Mouse (Mus musculus) limb, embryonic 12.5 days (tissue): ENCODE data around the gene Ccdc92. TPM values are rescaled to one million over a fixed set of nuclear protein-coding genes. Genes with fewer than 3 reads are reported as not detected.

Experiments used
- ATAC-seq: fragments of 200-750 bp; cut with Nextera tagmentation; 2 replicates; pipeline ENCODE4 v1.8.0; 2017; ENCODE audit warnings: low read depth, moderate TSS enrichment; ENCODE audit not compliant: insufficient number of reproducible peaks, insufficient read depth, low FRiP score, low TSS enrichment
- H3K27ac ChIP-seq: fragments of 300-500 bp; sonication (generic); 2 replicates; pipeline ENCODE4 v1.5.1; 2016; ENCODE audit warnings: mild to moderate bottlenecking, moderate library complexity
- H3K27me3 ChIP-seq: fragments of 300-500 bp; sonication (generic); 2 replicates; pipeline ENCODE4 v1.6.1; 2016; ENCODE audit warnings: mild to moderate bottlenecking, moderate library complexity
- H3K36me3 ChIP-seq: fragments of 300-500 bp; sonication (generic); 2 replicates; pipeline ENCODE4 v1.6.1; 2016; ENCODE audit warnings: mild to moderate bottlenecking, moderate library complexity
- H3K4me1 ChIP-seq: fragments of 300-500 bp; sonication (generic); replicated peaks from 2 replicates; pipeline ENCODE4 v1.6.1; 2016
- H3K4me2 ChIP-seq: fragments of 300-500 bp; sonication (generic); 2 replicates; pipeline ENCODE4 v1.6.1; 2016; ENCODE audit warnings: mild to moderate bottlenecking, moderate library complexity
- H3K4me3 ChIP-seq: fragments of 300-500 bp; sonication (generic); replicated peaks from 2 replicates; pipeline ENCODE4 v1.5.1; 2016; ENCODE audit warnings: mild to moderate bottlenecking
- H3K9ac ChIP-seq: fragments of 300-500 bp; sonication (generic); replicated peaks from 2 replicates; pipeline ENCODE4 v1.6.1; 2016; ENCODE audit warnings: mild to moderate bottlenecking, moderate library complexity
- H3K9me3 ChIP-seq: fragments of 300-500 bp; sonication (generic); 2 replicates; pipeline ENCODE4 v1.6.1; 2016; ENCODE audit warnings: mild to moderate bottlenecking, moderate library complexity
- WGBS: fragments of 180-500 bp; shearing (Covaris S2); methylation state at CpG from one replicate; pipeline ENCODE4 v1.1.7; 2016; 5-methylcytosine and 5-hydroxymethylcytosine counted together
- polyA plus RNA-seq: library from polyadenylated mRNA; unstranded; fragments of >200 nt; fragmentation: Nextera tagmentation; extraction: Ambion mirVana; gene quantifications from 2 replicates; pipeline ENCODE4 v1.2.1, GENCODE M21; 2016

The Ccdc92 gene
- 7.9 and 8.2 TPM in 2 replicates for polyA plus RNA-seq

GRCm38 (mm10) chr5:124862013-124862866, at the start of gene Ccdc92, which contains the start of gene Zfp664:
TSS of gene Ccdc92 (minus strand) at chr5:124862424.
TSS of gene Zfp664 (plus strand) at chr5:124862691.
- Histone ChIP-seq H3K27ac (peak within 1 kb of the TSS; percentile 97), H3K4me2 (peak within 1 kb of the TSS; percentile 99), H3K4me3 (peak within 1 kb of the TSS; percentile 99), H3K27me3 (peaks cover 27% of the 10 kb centered on the region), H3K9me3 (no peaks in the 10 kb centered on the region), H3K9ac (peak within 1 kb of the TSS; percentile 97), H3K4me1 (peaks cover 18% of the 10 kb centered on the region), H3K36me3 (peaks cover 17% of the 10 kb centered on the region)
- ATAC-seq, result peak; percentile 89
- 1% methylated on average over 72 of the region's 103 CpGs for WGBS

- Histone ChIP-seq H3K27ac (no peak overlapping the region), H3K4me3 (no peak overlapping the region), H3K4me1 (no peaks in the 10 kb centered on the region; the same call in 1 of the 2 replicates), H3K9me3 (no peaks in the 10 kb centered on the region), H3K27me3 (no peaks in the 10 kb centered on the region), H3K4me2 (no peak overlapping the region), H3K9ac (no peak overlapping the region), H3K36me3 (no peaks in the 10 kb centered on the region)
- WGBS, result 29% methylated on average over 5 of the region's 5 CpGs
- no peak for ATAC-seq
Observed at GRCm38 (mm10) chr5:124908860-124909259, 46.6 kb upstream of the Ccdc92 start.

- Histone ChIP-seq H3K4me1 (no peaks in the 10 kb centered on the region), H3K4me3 (no peak overlapping the region), H3K9me3 (no peaks in the 10 kb centered on the region), H3K4me2 (no peak overlapping the region), H3K9ac (no peak overlapping the region), H3K27ac (no peak overlapping the region), H3K27me3 (no peaks in the 10 kb centered on the region), H3K36me3 (no peaks in the 10 kb centered on the region)
- no peak for ATAC-seq
- WGBS, result 60% methylated on average over 13 of the region's 13 CpGs
Observed at GRCm38 (mm10) chr5:124906890-124907289, 44.7 kb upstream of the Ccdc92 start.

- no peak for ATAC-seq
- no peaks in the 10 kb centered on the region for H3K27me3 ChIP-seq
- no peak overlapping the region for H3K9ac ChIP-seq
- no peak overlapping the region for H3K4me2 ChIP-seq
- 84% methylated on average over 4 of the region's 4 CpGs for whole genome bisulfite sequencing
- no peak overlapping the region for H3K27ac ChIP-seq
- no peak overlapping the region for H3K4me3 ChIP-seq
- H3K9me3 ChIP-seq, result no peaks in the 10 kb centered on the region
- H3K36me3 ChIP-seq, result no peaks in the 10 kb centered on the region
- peaks cover 4% of the 10 kb centered on the region for H3K4me1 ChIP-seq
Observed at GRCm38 (mm10) chr5:124903852-124904251, 41.6 kb upstream of the Ccdc92 start.

- Histone ChIP-seq H3K9ac (no peak overlapping the region), H3K36me3 (no peaks in the 10 kb centered on the region), H3K4me1 (peaks cover 4% of the 10 kb centered on the region), H3K27ac (no peak overlapping the region), H3K27me3 (no peaks in the 10 kb centered on the region), H3K4me2 (no peak overlapping the region), H3K4me3 (no peak overlapping the region), H3K9me3 (no peaks in the 10 kb centered on the region)
- WGBS, result 81% methylated on average over 10 of the region's 10 CpGs
- no peak for ATAC-seq
Observed at GRCm38 (mm10) chr5:124902195-124902594, 40.0 kb upstream of the Ccdc92 start.

- ATAC-seq, result no peak
- WGBS, result 84% methylated on average over 6 of the region's 6 CpGs
- Histone ChIP-seq H3K4me3 (no peak overlapping the region), H3K27me3 (no peaks in the 10 kb centered on the region), H3K9ac (no peak overlapping the region), H3K4me2 (no peak overlapping the region), H3K4me1 (peaks cover 4% of the 10 kb centered on the region), H3K36me3 (no peaks in the 10 kb centered on the region), H3K27ac (no peak overlapping the region), H3K9me3 (no peaks in the 10 kb centered on the region)
Observed at GRCm38 (mm10) chr5:124901675-124902074, 39.5 kb upstream of the Ccdc92 start.

GRCm38 (mm10) chr5:124900738-124901490, 38.7 kb upstream of the Ccdc92 start:
- Histone ChIP-seq H3K9ac (no peak overlapping the region), H3K4me1 (peaks cover 11% of the 10 kb centered on the region), H3K36me3 (no peaks in the 10 kb centered on the region), H3K4me3 (no peak overlapping the region), H3K27ac (0 out of 2 replicates have a peak overlapping the region, but pooled peaks have one; percentile 29), H3K4me2 (no peak overlapping the region), H3K27me3 (no peaks in the 10 kb centered on the region), H3K9me3 (no peaks in the 10 kb centered on the region)
- 68% methylated on average over 19 of the region's 19 CpGs for WGBS
- ATAC-seq, result no peak

- Histone ChIP-seq H3K27ac (no peak overlapping the region), H3K9me3 (no peaks in the 10 kb centered on the region), H3K4me3 (0 out of 2 replicates have a peak overlapping the region, but pooled peaks have one; percentile 15), H3K9ac (no peak overlapping the region), H3K4me1 (peaks cover 18% of the 10 kb centered on the region), H3K4me2 (peak overlapping the region; percentile 47), H3K27me3 (no peaks in the 10 kb centered on the region), H3K36me3 (no peaks in the 10 kb centered on the region)
- peak; percentile 37; the same call in 1 of the 2 replicates for ATAC-seq
- 38% methylated on average over 20 of the region's 20 CpGs for WGBS
Observed at GRCm38 (mm10) chr5:124899945-124900631, 37.9 kb upstream of the Ccdc92 start.

- 29% methylated on average over 8 of the region's 8 CpGs for WGBS
- ATAC-seq, result no peak
- no peak overlapping the region for H3K9ac ChIP-seq
- no peaks in the 10 kb centered on the region for H3K9me3 ChIP-seq
- H3K4me3 ChIP-seq, result no peak overlapping the region
- H3K27ac ChIP-seq, result peak overlapping the region; percentile 64
- no peaks in the 10 kb centered on the region for H3K27me3 ChIP-seq
- no peaks in the 10 kb centered on the region for H3K36me3 ChIP-seq
- peaks cover 18% of the 10 kb centered on the region for H3K4me1 ChIP-seq
- H3K4me2 ChIP-seq, result no peak overlapping the region
Observed at GRCm38 (mm10) chr5:124896135-124896534, 33.9 kb upstream of the Ccdc92 start.

GRCm38 (mm10) chr5:124891921-124892370, 29.7 kb upstream of the Ccdc92 start:
- no peak overlapping the region for H3K9ac ChIP-seq
- H3K4me1 ChIP-seq, result peaks cover 14% of the 10 kb centered on the region
- no peaks in the 10 kb centered on the region for H3K27me3 ChIP-seq
- no peak for ATAC-seq
- H3K27ac ChIP-seq, result no peak overlapping the region
- H3K4me3 ChIP-seq, result no peak overlapping the region
- H3K9me3 ChIP-seq, result no peaks in the 10 kb centered on the region
- H3K4me2 ChIP-seq, result no peak overlapping the region
- peaks cover 23% of the 10 kb centered on the region for H3K36me3 ChIP-seq
- WGBS, result 77% methylated on average over 3 of the region's 3 CpGs

GRCm38 (mm10) chr5:124888661-124889060, 26.4 kb upstream of the Ccdc92 start:
- WGBS, result 96% methylated on average over 8 of the region's 8 CpGs
- no peak overlapping the region for H3K4me2 ChIP-seq
- ATAC-seq, result no peak
- no peak overlapping the region for H3K4me3 ChIP-seq
- H3K9ac ChIP-seq, result no peak overlapping the region
- no peaks in the 10 kb centered on the region for H3K27me3 ChIP-seq
- no peaks in the 10 kb centered on the region for H3K4me1 ChIP-seq
- H3K36me3 ChIP-seq, result peaks cover 56% of the 10 kb centered on the region
- H3K27ac ChIP-seq, result no peak overlapping the region
- H3K9me3 ChIP-seq, result no peaks in the 10 kb centered on the region
